Mouse (Mus musculus) bone marrow, adult 2 months (tissue): Measurements from ENCODE around the gene Rpl3.

Source experiments
- CTCF ChIP-seq: fragments of 200-500 bp; IDR thresholded peaks from 2 replicates; pipeline ENCODE4 v1.5.1; 2011; ENCODE audit warnings: low read length, control low read depth; ENCODE audit not compliant: control insufficient read depth, insufficient read depth
- POLR2A ChIP-seq: fragments of 200-500 bp; IDR thresholded peaks from 2 replicates; pipeline ENCODE4 v1.6.1; 2011; ENCODE audit warnings: low read depth, mild to moderate bottlenecking, control low read depth, low read length, borderline replicate concordance; ENCODE audit not compliant: control insufficient read depth

DNA sequence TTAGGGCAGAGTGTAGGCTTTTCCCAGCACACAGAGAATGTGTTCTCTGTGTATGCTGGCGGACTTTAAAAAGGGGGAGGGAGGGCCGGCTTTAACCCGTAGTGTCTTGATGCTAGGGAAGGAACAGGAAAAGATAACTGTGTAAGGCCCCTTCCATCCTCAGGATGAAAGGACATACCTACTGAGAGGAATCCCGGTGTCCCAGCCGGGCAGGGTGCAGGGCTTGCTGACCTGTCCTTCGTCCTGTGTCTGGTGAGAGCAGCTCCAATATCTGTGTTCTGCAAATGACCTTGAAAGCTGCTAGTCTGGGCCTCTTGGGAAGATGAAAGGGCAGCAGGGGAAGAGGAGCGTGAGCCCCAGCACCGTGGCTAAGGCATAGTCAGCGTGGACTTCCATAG lies 42.8 kb upstream of the Rpl3 start:
- TF ChIP-seq POLR2A (no peak), CTCF (no peak)
